Comparison of ENCODE assay signal across 9 mouse cellular contexts in the genomic region with DNA sequence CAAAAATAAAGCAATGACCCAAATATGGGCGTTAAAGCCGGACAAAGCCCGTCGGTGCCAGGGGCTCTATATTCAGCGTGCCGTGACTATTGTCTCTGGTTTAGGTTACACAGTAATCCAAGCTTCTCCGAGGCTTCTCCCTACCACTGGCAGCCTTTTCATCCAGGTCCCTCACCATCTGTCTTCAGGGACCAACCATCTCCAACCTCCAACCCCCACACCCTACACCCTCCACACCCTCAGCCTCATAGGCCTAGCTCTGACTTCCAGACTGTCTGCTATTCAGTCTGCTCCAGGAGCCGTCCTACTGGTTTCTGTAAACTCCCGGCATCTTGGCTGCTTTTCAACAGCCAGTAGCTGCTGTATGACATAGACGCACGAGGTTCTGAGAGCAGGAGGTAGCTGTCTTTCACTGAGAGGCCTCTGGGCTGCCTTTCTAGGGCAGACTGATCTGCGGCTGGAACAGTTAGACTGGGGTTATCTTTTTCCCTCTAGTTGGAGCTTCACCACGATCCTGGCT. TPM values are rescaled to one million over a fixed set of nuclear protein-coding genes. Genes with fewer than 3 reads are reported as not detected.
DNase-seq lines count a peak whose midpoint lies in the region; ATAC-seq and TF ChIP-seq lines count a peak whose summit lies in the region.
"Had no signal": no experiment of that assay in that cellular context is flagged by ENCODE, and none has a peak within 500 bp of the region (broad histone marks: within the 10 kb centered on the region; RNA-seq: fewer than 3 reads in every experiment).

No protein-coding gene starts in this region.

- peak overlapping the region; percentile 82; the same call in 1 of the 2 replicates for H3K4me2 ChIP-seq in intestine, postnatal 0 days (replicated peaks; ENCODE audit: low read depth)
- H3K4me2 ChIP-seq in limb, embryonic 11.5 days (ENCODE audit: low read depth, severe bottlenecking) = peak overlapping the region; percentile 84; the same call in 1 of the 2 replicates
- H3K4me2 ChIP-seq in midbrain, embryonic 14.5 days (ENCODE audit: low read length) = peak overlapping the region; percentile 77
- H3K4me2 ChIP-seq in stomach, postnatal 0 days (replicated peaks; ENCODE audit: low read depth) = peak overlapping the region; percentile 78

- ATAC-seq in intestine, postnatal 0 days = 0 out of 2 replicates have a peak, but pooled peaks have one; percentile 3
- no peak for ATAC-seq in limb, embryonic 11.5 days (ENCODE audit: insufficient number of reproducible peaks, low FRiP score, low TSS enrichment, low read depth)
- ATAC-seq in midbrain, embryonic 14.5 days (ENCODE audit: low FRiP score, low TSS enrichment) = peak; percentile 7; the same call in 1 of the 2 replicates
- peak; percentile 39 for ATAC-seq in stomach, postnatal 0 days (ENCODE audit: low FRiP score, low TSS enrichment)

- no peak for TF ChIP-seq EP300 in stomach, postnatal 0 days (optimal IDR thresholded peaks at IDR 0.05)

- peak overlapping the region; percentile 37; the same call in 1 of the 2 replicates for H3K9ac ChIP-seq in intestine, postnatal 0 days (ENCODE audit: low read depth, low read length)
- peak overlapping the region; percentile 1; the same call in 1 of the 2 replicates for H3K9ac ChIP-seq in limb, embryonic 11.5 days (ENCODE audit: low read length)
- peak overlapping the region; percentile 73; the same call in 1 of the 2 replicates for H3K9ac ChIP-seq in midbrain, embryonic 14.5 days (replicated peaks; ENCODE audit: low read length)
- no peak overlapping the region for H3K9ac ChIP-seq in stomach, postnatal 0 days (ENCODE audit: low read length)

- no peak for TF ChIP-seq CTCF in cortical plate, adult 2 months (IDR thresholded peaks at IDR 0.05; ENCODE audit: extremely low read depth, insufficient read depth, low read length)
- TF ChIP-seq CTCF in intestine, postnatal 0 days (IDR thresholded peaks at IDR 0.05; ENCODE audit: low read depth) = no peak
- TF ChIP-seq CTCF in stomach, postnatal 0 days (IDR thresholded peaks at IDR 0.05; ENCODE audit: low read depth) = no peak

- H3K4me3 ChIP-seq in cortical plate, adult 2 months (ENCODE audit: insufficient read depth, low read length) = no peak overlapping the region
- H3K4me3 ChIP-seq in intestine, postnatal 0 days (ENCODE audit: low read depth, low read length) = no peak overlapping the region
- no peak overlapping the region for H3K4me3 ChIP-seq in limb, embryonic 11.5 days (ENCODE audit: low read depth, low read length)
- no peak overlapping the region; the same call in 1 of the 2 replicates for H3K4me3 ChIP-seq in midbrain, embryonic 14.5 days (replicated peaks; ENCODE audit: low read depth, low read length)
- H3K4me3 ChIP-seq in stomach, postnatal 0 days (ENCODE audit: low read depth, low read length) = peak overlapping the region; percentile 45; the same call in 1 of the 2 replicates

- no peaks in the 10 kb centered on the region for H3K27me3 ChIP-seq in intestine, postnatal 0 days (replicated peaks; ENCODE audit: control insufficient read depth, insufficient read depth, low read length)
- no peaks in the 10 kb centered on the region for H3K27me3 ChIP-seq in limb, embryonic 11.5 days (ENCODE audit: control insufficient read depth, insufficient read depth, low read length)
- H3K27me3 ChIP-seq in midbrain, embryonic 14.5 days (ENCODE audit: control insufficient read depth, insufficient read depth, low read length) = no peaks in the 10 kb centered on the region
- no peaks in the 10 kb centered on the region for H3K27me3 ChIP-seq in stomach, postnatal 0 days (ENCODE audit: control insufficient read depth, insufficient read depth, low read length)

- H3K4me1 ChIP-seq in cortical plate, adult 2 months (ENCODE audit: control insufficient read depth, insufficient read depth, low read length) = peaks cover 14% of the 10 kb centered on the region
- H3K4me1 ChIP-seq in intestine, postnatal 0 days (replicated peaks; ENCODE audit: control insufficient read depth, insufficient read depth, low read length) = peaks cover 12% of the 10 kb centered on the region
- H3K4me1 ChIP-seq in limb, embryonic 11.5 days (ENCODE audit: control insufficient read depth, insufficient read depth, low read length) = peaks cover 10% of the 10 kb centered on the region
- peaks cover 31% of the 10 kb centered on the region for H3K4me1 ChIP-seq in midbrain, embryonic 14.5 days (ENCODE audit: control insufficient read depth, insufficient read depth, low read length)
- peaks cover 15% of the 10 kb centered on the region for H3K4me1 ChIP-seq in stomach, postnatal 0 days (replicated peaks; ENCODE audit: control insufficient read depth, insufficient read depth)

- H3K36me3 ChIP-seq in intestine, postnatal 0 days (ENCODE audit: control insufficient read depth, insufficient read depth) = no peaks in the 10 kb centered on the region
- no peaks in the 10 kb centered on the region for H3K36me3 ChIP-seq in limb, embryonic 11.5 days (ENCODE audit: control insufficient read depth, insufficient read depth, low read length)
- H3K36me3 ChIP-seq in midbrain, embryonic 14.5 days (ENCODE audit: control insufficient read depth, insufficient read depth, low read length) = no peaks in the 10 kb centered on the region
- no peaks in the 10 kb centered on the region for H3K36me3 ChIP-seq in stomach, postnatal 0 days (ENCODE audit: control insufficient read depth, insufficient read depth, low read length)

- no peaks in the 10 kb centered on the region for H3K9me3 ChIP-seq in intestine, postnatal 0 days (ENCODE audit: control insufficient read depth)
- no peaks in the 10 kb centered on the region for H3K9me3 ChIP-seq in limb, embryonic 11.5 days (ENCODE audit: control insufficient read depth, low read length)
- no peaks in the 10 kb centered on the region for H3K9me3 ChIP-seq in midbrain, embryonic 14.5 days (ENCODE audit: control insufficient read depth, low read length)
- no peaks in the 10 kb centered on the region for H3K9me3 ChIP-seq in stomach, postnatal 0 days (ENCODE audit: control insufficient read depth, low read length)

- H3K27ac ChIP-seq in cortical plate, adult 2 months (ENCODE audit: insufficient read depth, low read length) = peak overlapping the region; percentile 93
- H3K27ac ChIP-seq in intestine, postnatal 0 days (ENCODE audit: low read depth, low read length) = peak overlapping the region; percentile 91
- H3K27ac ChIP-seq in limb, embryonic 11.5 days (replicated peaks; ENCODE audit: low read depth, low read length) = peak overlapping the region; percentile 94
- peak overlapping the region; percentile 98 for H3K27ac ChIP-seq in midbrain, embryonic 14.5 days (replicated peaks; ENCODE audit: low read depth, low read length)
- peak overlapping the region; percentile 99 for H3K27ac ChIP-seq in stomach, postnatal 0 days (replicated peaks)

- TF ChIP-seq POLR2A in cortical plate, adult 2 months (IDR thresholded peaks at IDR 0.05; ENCODE audit: extremely low read depth, insufficient read depth, low read length) = peak; percentile 50; the same call in 1 of the 2 replicates

- DNase-seq in adrenal gland, postnatal 10 days = peak; percentile 53
- DNase-seq in adrenal gland, postnatal 4 days (ENCODE audit: low spot score in 2 of 2) = no peak
- peak; percentile 46 for DNase-seq in gastrocnemius, postnatal 25 days
- DNase-seq in limb, embryonic 11.5 days (ENCODE audit: low spot score) = peak; percentile 40
- DNase-seq in midbrain, embryonic 14.5 days = peak; percentile 78
- DNase-seq in stomach, postnatal 0 days (ENCODE audit: low spot score) = peak; percentile 76

- 33% methylated on average over 13 of the region's 13 CpGs for WGBS in intestine, postnatal 0 days
- WGBS in limb, embryonic 11.5 days = 56% methylated on average over 13 of the region's 13 CpGs
- WGBS in midbrain, embryonic 14.5 days = 7% methylated on average over 13 of the region's 13 CpGs
- WGBS in stomach, postnatal 0 days = 12% methylated on average over 13 of the region's 13 CpGs

RNA-seq across cellular contexts. Expression of a gene that starts 9.2 kb away (rescaled TPM):
- total RNA-seq in adrenal gland, postnatal 10 days (2021) = not detected
- total RNA-seq in adrenal gland, postnatal 4 days (2021) = not detected
- polyA plus RNA-seq in cortical plate, adult 2 months (2012; rRNA removed) = not detected in 2 replicates
- not detected for total RNA-seq in gastrocnemius, postnatal 25 days (2021)
- not detected in 2 replicates for polyA plus RNA-seq in intestine, postnatal 0 days (2015; fragmentation: Nextera tagmentation; extraction: Ambion mirVana)
- polyA plus RNA-seq in limb, embryonic 11.5 days (2014; fragmentation: Nextera tagmentation; extraction: Ambion mirVana) = not detected in 2 replicates
- polyA plus RNA-seq in midbrain, embryonic 14.5 days (2014; fragmentation: Nextera tagmentation; extraction: Ambion mirVana) = not detected in 2 replicates
- not detected in 2 replicates for polyA plus RNA-seq in stomach, postnatal 0 days (2015; fragmentation: Nextera tagmentation; extraction: Ambion mirVana)
- total RNA-seq: layer of hippocampus, adult 18-20 months had no signal

RNA-seq across cellular contexts. Expression of a gene that starts 9.3 kb away (rescaled TPM):
- not detected for total RNA-seq in adrenal gland, postnatal 10 days (2021)
- not detected for total RNA-seq in adrenal gland, postnatal 4 days (2021)
- 0.09 and 0.25 TPM in 2 replicates for polyA plus RNA-seq in cortical plate, adult 2 months (2012; rRNA removed)
- not detected for total RNA-seq in gastrocnemius, postnatal 25 days (2021)
- 4.3 and 4.5 TPM in 2 replicates for polyA plus RNA-seq in intestine, postnatal 0 days (2015; fragmentation: Nextera tagmentation; extraction: Ambion mirVana)
- 0.12 and 0.40 TPM in 2 replicates for polyA plus RNA-seq in limb, embryonic 11.5 days (2014; fragmentation: Nextera tagmentation; extraction: Ambion mirVana)
- not detected in 2 replicates for polyA plus RNA-seq in midbrain, embryonic 14.5 days (2014; fragmentation: Nextera tagmentation; extraction: Ambion mirVana)
- 0.52 and 0.56 TPM in 2 replicates for polyA plus RNA-seq in stomach, postnatal 0 days (2015; fragmentation: Nextera tagmentation; extraction: Ambion mirVana)
- total RNA-seq: layer of hippocampus, adult 18-20 months had no signal

Comparison
In these comparisons a context has a peak if more than half of its experiments do, and no peak if none do; other contexts are left out.
1. DNase-seq: peak in adrenal gland, postnatal 10 days (single experiment), gastrocnemius, postnatal 25 days (single experiment), limb, embryonic 11.5 days (single experiment), midbrain, embryonic 14.5 days (single experiment) and stomach, postnatal 0 days (single experiment); none in adrenal gland, postnatal 4 days (0 of 2).
2. Peak in every context shown above with its lines, with median percentiles within 50 percentile points of each other: H3K27ac ChIP-seq and H3K4me2 ChIP-seq.